Mouse (Mus musculus) midbrain, embryonic 12.5 days (tissue): ENCODE measurements around the gene Stk39. TPM values are rescaled to one million over a fixed set of nuclear protein-coding genes. Genes with fewer than 3 reads are reported as not detected.

Experiments used
- ATAC-seq: fragments of 200-750 bp; cut with Nextera tagmentation; 2 replicates; pipeline ENCODE4 v1.8.0; 2017; ENCODE audit warnings: low read depth, moderate TSS enrichment, moderate library complexity; ENCODE audit not compliant: low FRiP score
- H3K27ac ChIP-seq: fragments of 300-500 bp; sonication (generic); replicated peaks from 2 replicates; pipeline ENCODE4 v1.5.1; 2016; ENCODE audit warnings: mild to moderate bottlenecking
- H3K27me3 ChIP-seq: fragments of 300-500 bp; sonication (generic); 2 replicates; pipeline ENCODE4 v1.6.1; 2016; ENCODE audit warnings: mild to moderate bottlenecking
- H3K36me3 ChIP-seq: fragments of 300-500 bp; sonication (generic); 2 replicates; pipeline ENCODE4 v1.6.1; 2016
- H3K4me1 ChIP-seq: fragments of 300-500 bp; sonication (generic); 2 replicates; pipeline ENCODE4 v1.6.1; 2016
- H3K4me2 ChIP-seq: fragments of 300-500 bp; sonication (generic); replicated peaks from 2 replicates; pipeline ENCODE4 v1.6.1; 2016; ENCODE audit warnings: mild to moderate bottlenecking, moderate library complexity
- H3K4me3 ChIP-seq: fragments of 300-500 bp; sonication (generic); 2 replicates; pipeline ENCODE4 v1.5.1; 2016; ENCODE audit warnings: mild to moderate bottlenecking
- H3K9ac ChIP-seq: fragments of 300-500 bp; sonication (generic); replicated peaks from 2 replicates; pipeline ENCODE4 v1.6.1; 2016; ENCODE audit warnings: mild to moderate bottlenecking, moderate library complexity
- H3K9me3 ChIP-seq: fragments of 300-500 bp; sonication (generic); 2 replicates; pipeline ENCODE4 v1.6.1; 2016; ENCODE audit warnings: mild to moderate bottlenecking
- WGBS: fragments of 180-500 bp; shearing (Covaris S2); methylation state at CpG from one replicate; pipeline ENCODE4 v1.1.7; 2016; 5-methylcytosine and 5-hydroxymethylcytosine counted together
- polyA plus RNA-seq: library from polyadenylated mRNA; unstranded; fragments of >200 nt; fragmentation: Nextera tagmentation; extraction: Ambion mirVana; gene quantifications from 2 replicates; pipeline ENCODE4 v1.2.1, GENCODE M21; 2016

The Stk39 gene
- polyA plus RNA-seq, 1 experiment from 2014 or later: 52.5 TPM

DNA sequence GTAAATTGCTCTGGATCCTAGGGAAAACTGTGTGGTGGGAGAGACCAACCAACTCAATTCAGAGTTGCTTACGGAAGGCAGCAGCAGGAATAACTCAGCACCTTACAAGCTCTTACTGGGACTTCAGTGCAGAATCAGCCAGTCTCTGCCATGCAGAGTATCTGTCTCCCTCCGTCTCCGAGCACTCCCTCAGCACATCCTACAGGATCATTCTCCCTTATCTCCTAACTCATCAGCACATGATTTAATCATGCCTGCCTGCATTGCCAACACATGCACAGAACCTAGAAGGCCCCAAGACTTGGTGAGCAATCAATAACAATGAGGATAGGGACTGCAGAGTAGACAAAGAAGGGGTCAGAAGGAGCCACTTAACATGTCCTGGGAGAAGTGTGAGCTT lies 2.6 kb downstream of the Stk39 start:
- peak overlapping the region; percentile 27 for H3K4me2 ChIP-seq
- H3K9me3 ChIP-seq: no peaks in the 10 kb centered on the region
- H3K4me1 ChIP-seq: peaks cover 34% of the 10 kb centered on the region
- ATAC-seq: no peak
- 66% methylated on average over 3 of the region's 3 CpGs for WGBS
- H3K27me3 ChIP-seq: no peaks in the 10 kb centered on the region
- H3K4me3 ChIP-seq: 0 out of 2 replicates have a peak overlapping the region, but pooled peaks have one; percentile 4
- H3K36me3 ChIP-seq: no peaks in the 10 kb centered on the region
- no peak overlapping the region for H3K27ac ChIP-seq
- no peak overlapping the region for H3K9ac ChIP-seq

DNA sequence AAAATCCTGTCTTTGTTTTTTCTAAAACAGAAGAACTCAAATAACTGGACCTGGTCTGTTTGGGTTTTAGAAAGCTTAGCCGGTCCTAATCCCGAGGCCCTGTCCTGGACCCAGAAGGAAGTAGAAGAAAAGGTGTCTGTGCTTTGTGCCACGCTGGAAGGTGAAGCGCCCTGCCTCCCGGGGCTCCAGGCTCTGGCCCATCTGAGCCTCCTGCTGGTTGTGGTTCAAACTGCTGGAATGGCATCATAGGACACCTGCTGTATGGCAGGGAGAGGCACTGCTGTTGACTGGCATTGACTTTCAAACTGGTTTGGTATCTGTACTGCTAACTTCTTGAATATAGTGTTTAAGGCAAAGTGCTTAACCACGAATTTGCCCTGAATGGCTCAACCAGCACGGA lies 3.4 kb downstream of the Stk39 start:
- Histone ChIP-seq H3K9me3 (no peaks in the 10 kb centered on the region), H3K27me3 (no peaks in the 10 kb centered on the region), H3K4me3 (no peak overlapping the region), H3K4me1 (peaks cover 34% of the 10 kb centered on the region), H3K9ac (no peak overlapping the region), H3K4me2 (peak overlapping the region; percentile 27; the same call in 1 of the 2 replicates), H3K36me3 (no peaks in the 10 kb centered on the region), H3K27ac (no peak overlapping the region)
- WGBS: 45% methylated on average over 7 of the region's 7 CpGs
- no peak for ATAC-seq

DNA sequence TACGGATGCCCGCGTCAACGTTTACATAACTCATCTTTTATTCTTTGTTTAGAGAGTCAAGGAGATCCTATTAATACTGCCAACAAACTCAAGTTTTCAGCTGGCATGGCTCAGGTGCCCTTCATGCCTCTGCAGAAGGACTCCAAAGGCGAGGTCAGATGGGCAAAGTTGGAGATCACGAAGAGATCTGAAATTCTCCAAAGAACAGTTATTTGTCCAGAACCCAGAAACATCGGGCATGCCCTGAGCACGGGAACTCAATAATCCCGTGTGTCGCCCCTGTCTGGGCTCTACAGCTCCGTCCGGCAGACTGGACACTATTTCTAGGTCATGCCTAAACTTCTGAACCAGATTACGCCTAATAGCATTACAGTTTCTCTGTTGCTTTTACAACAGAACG lies 3.8 kb downstream of the Stk39 start:
- Histone ChIP-seq H3K27ac (no peak overlapping the region), H3K4me2 (0 out of 2 replicates have a peak overlapping the region, but pooled peaks have one; percentile 27), H3K9ac (no peak overlapping the region), H3K4me1 (peaks cover 37% of the 10 kb centered on the region), H3K36me3 (no peaks in the 10 kb centered on the region), H3K9me3 (no peaks in the 10 kb centered on the region), H3K4me3 (no peak overlapping the region), H3K27me3 (no peaks in the 10 kb centered on the region)
- ATAC-seq: no peak
- 83% methylated on average over 14 of the region's 14 CpGs for WGBS

DNA sequence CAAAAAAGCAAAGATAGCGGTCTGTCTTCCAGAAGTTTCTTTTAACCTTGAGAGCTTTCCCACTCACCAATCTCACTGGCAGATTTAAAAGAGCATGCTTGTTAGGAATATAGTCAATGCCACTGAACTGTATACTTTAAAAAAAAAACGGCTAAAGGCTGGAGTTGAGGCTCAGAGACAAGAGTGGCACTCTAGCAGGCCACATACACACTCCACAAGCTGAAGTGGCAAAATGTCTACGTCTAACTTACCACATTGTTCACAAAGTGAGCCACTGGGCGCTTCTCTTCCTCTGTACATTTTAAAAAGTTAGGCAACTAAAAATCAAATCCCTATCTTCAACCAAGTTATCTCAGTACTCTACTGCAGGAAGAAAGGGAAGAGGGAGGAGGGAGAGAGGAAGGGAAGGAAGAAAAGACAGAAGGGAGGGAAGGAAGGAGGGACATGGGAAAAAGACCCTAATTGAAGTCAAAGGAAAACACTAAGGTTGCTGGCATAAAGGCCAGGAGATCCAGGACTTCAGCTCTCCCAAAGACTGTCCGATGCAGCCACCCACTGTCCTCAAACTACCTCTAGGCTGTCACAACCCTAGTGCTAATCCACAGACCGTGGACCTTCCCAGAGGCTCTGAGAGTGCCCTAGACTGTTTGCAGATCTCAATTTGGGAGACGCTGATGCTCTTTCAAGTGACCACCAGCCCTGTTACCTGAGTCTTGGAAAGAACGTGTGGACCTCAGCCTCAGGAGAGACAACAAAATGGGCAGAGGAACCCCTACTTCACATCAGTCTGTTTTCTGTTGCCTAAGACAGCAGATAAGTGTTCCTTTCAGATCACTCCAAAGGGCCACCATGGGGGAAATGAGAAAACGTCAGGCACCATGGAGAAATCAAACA lies 4.7 kb downstream of the Stk39 start:
- H3K36me3 ChIP-seq: 0 out of 2 replicates have a peak, but pooled peaks cover 4% of the 10 kb centered on the region
- no peak overlapping the region for H3K27ac ChIP-seq
- peaks cover 32% of the 10 kb centered on the region for H3K4me1 ChIP-seq
- 82% methylated on average over 9 of the region's 9 CpGs for WGBS
- no peak overlapping the region for H3K4me3 ChIP-seq
- H3K9ac ChIP-seq: no peak overlapping the region
- no peak overlapping the region for H3K4me2 ChIP-seq
- no peak for ATAC-seq
- no peaks in the 10 kb centered on the region for H3K9me3 ChIP-seq
- no peaks in the 10 kb centered on the region for H3K27me3 ChIP-seq

DNA sequence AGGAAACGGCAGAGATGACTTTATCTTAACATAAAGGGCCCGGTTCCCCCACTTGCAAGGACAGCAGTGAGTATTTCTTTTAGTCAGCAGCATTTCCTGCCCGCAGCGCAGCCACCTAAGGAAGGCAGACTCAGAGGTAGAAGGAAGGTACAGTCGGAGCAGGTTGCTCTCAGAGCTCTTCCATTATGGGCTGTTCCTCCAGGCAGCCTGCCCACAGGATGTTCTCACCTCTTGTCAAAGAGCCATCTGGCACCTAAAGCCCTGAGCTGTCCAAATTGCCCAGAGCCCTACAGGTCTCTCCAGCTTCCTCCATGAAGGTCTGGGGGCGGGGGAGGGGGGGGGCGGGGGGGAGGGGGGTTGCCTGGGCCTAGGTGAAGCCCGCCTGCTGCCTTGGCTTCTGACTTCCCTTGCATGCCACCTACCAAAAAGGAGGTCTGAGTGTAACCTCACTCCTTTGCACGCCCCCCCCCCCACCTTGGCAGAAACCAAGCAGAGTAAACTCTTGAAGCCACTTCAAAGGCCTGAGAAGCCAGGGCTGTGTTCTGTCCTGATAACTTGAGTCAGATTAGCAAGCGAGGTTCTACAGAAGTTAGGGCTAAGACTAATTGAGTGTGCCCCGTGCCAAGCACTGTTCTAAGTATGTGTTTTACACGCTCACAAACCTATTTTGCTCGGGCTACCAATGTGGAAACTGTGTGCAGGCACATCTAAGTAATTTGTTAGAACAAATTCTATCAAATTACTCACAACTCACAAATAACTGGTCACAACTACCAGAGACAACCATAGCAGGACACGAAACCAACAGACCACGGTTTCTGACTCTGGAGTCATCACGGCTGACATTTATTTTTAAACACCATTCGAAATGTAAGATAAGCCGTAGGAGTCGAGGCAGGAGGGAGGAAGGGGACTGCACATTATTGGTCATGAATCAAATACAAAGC lies 5.7 kb downstream of the Stk39 start:
- ATAC-seq: no peak
- no peaks in the 10 kb centered on the region for H3K9me3 ChIP-seq
- WGBS: 85% methylated on average over 17 of the region's 19 CpGs
- no peak overlapping the region for H3K9ac ChIP-seq
- peaks cover 32% of the 10 kb centered on the region for H3K4me1 ChIP-seq
- H3K27ac ChIP-seq: no peak overlapping the region
- H3K4me2 ChIP-seq: no peak overlapping the region
- H3K27me3 ChIP-seq: no peaks in the 10 kb centered on the region
- no peak overlapping the region for H3K4me3 ChIP-seq
- H3K36me3 ChIP-seq: peaks cover 5% of the 10 kb centered on the region; the same call in 1 of the 2 replicates

DNA sequence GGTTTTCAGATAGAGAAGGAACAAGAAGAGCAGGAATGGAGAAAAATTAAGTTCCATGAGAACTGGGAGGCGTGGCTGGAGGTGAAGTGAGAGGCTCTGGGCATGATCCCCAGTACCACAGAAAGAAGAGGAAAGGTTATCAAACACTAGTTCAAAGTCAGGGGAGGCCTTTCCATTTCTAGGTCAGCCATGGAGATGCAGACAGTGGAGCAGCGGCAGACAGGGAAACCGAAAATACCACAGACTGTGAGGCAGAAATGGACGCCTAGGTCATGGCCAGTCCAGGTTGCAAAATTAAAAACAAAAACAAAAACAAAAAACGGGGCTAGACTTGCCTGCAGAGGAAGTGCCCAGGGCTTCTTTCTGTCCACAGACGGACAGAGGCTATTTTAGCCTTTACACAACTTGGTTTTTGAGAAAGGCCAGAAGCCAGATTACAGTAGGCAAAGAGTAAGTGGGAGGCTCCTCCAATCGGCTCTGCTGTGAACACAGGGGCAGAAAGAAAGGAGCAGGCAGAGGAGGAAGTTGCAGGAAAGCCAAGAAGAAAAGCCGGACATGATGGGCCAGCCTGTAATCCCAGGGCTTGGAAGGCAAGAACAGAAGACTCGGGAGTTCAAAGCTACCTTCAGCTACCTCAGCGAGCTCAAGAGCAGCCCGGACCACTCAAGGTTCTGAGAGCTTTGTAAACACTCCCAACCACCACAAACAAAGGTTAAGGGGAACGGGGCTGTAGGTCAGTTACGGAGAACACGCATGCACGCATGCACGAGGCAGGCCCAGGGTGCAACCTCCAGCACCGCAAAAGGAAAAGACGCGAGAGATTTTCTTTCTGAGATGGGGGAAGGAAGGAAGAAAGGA lies 6.6 kb downstream of the Stk39 start:
- no peak for ATAC-seq
- Histone ChIP-seq H3K4me3 (no peak overlapping the region), H3K27me3 (no peaks in the 10 kb centered on the region), H3K4me1 (peaks cover 28% of the 10 kb centered on the region), H3K9me3 (no peaks in the 10 kb centered on the region), H3K36me3 (peaks cover 5% of the 10 kb centered on the region; the same call in 1 of the 2 replicates), H3K27ac (no peak overlapping the region), H3K4me2 (no peak overlapping the region), H3K9ac (no peak overlapping the region)
- WGBS: 81% methylated on average over 19 of the region's 19 CpGs

DNA sequence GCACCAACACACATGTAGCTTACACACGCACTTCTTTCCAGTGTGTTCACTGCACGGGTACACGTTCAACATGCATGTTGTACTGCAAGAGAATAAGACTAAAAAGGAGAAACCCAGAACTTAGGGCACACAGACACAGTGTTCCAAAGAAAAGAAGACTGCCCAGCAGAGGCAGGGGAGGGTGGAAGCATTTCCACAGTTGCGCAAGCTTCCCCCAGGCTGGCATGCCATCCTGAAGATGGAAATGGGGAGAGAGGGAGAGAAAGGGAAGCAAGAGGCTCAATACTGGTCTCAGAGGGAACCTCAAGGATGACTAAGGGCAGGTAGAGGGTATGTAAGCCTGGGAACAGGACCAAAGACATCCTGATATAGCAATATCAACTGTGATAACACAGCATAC lies 7.6 kb downstream of the Stk39 start:
- Histone ChIP-seq H3K9ac (no peak overlapping the region), H3K36me3 (peaks cover 5% of the 10 kb centered on the region; the same call in 1 of the 2 replicates), H3K4me1 (peaks cover 20% of the 10 kb centered on the region), H3K27me3 (no peaks in the 10 kb centered on the region), H3K4me2 (no peak overlapping the region), H3K27ac (no peak overlapping the region), H3K9me3 (no peaks in the 10 kb centered on the region), H3K4me3 (no peak overlapping the region)
- ATAC-seq: no peak
- WGBS: 93% methylated on average over 4 of the region's 4 CpGs

DNA sequence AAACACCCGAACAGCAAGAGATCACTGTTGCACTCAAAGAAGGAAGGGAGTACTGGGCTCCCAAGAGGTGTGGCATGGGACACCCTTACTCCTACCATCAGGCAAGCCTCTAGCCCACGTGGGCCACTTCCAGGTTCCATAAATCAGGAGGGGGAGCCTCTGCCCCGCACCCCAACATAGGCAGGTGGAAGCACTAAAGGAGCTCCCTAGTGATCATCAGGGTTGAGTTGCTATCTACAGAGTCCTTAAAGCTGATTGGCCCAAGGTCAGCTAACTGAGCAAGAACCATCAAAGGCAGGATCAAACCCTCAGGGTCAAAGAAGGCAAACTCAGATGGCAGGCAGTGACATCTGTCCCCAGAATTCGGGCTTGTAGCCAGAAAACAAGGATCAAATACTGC lies 8.3 kb downstream of the Stk39 start:
- peaks cover 16% of the 10 kb centered on the region for H3K4me1 ChIP-seq
- H3K36me3 ChIP-seq: peaks cover 10% of the 10 kb centered on the region; the same call in 1 of the 2 replicates
- no peak overlapping the region for H3K4me3 ChIP-seq
- H3K4me2 ChIP-seq: no peak overlapping the region
- no peaks in the 10 kb centered on the region for H3K9me3 ChIP-seq
- no peak overlapping the region for H3K27ac ChIP-seq
- WGBS: 83% methylated on average over 4 of the region's 4 CpGs
- ATAC-seq: no peak
- no peaks in the 10 kb centered on the region for H3K27me3 ChIP-seq
- H3K9ac ChIP-seq: no peak overlapping the region

DNA sequence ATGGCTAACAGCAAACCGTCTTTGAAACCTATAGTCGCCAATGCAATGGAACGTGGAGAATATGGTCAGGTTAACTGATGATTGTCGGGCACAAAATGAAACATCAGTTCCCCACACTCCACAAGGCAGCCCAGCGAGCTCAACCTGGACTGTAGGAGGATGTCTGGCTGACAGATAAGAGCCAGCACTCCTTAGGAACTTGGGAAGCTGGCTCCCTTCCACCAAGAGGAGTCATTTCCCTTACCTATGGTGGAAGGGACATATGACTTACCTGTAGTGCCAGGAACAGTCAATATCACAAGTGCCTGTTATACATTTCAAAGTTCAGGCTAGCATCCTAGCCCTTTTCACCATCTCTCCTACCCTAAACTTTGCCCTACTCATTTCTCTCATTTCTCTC lies 14.0 kb downstream of the Stk39 start:
- Histone ChIP-seq H3K4me1 (no peaks in the 10 kb centered on the region), H3K9me3 (no peaks in the 10 kb centered on the region), H3K4me2 (no peak overlapping the region), H3K27me3 (no peaks in the 10 kb centered on the region), H3K27ac (no peak overlapping the region), H3K9ac (no peak overlapping the region), H3K36me3 (peaks cover 10% of the 10 kb centered on the region; the same call in 1 of the 2 replicates), H3K4me3 (no peak overlapping the region)
- WGBS: 90% methylated on average over 5 of the region's 5 CpGs
- no peak for ATAC-seq

DNA sequence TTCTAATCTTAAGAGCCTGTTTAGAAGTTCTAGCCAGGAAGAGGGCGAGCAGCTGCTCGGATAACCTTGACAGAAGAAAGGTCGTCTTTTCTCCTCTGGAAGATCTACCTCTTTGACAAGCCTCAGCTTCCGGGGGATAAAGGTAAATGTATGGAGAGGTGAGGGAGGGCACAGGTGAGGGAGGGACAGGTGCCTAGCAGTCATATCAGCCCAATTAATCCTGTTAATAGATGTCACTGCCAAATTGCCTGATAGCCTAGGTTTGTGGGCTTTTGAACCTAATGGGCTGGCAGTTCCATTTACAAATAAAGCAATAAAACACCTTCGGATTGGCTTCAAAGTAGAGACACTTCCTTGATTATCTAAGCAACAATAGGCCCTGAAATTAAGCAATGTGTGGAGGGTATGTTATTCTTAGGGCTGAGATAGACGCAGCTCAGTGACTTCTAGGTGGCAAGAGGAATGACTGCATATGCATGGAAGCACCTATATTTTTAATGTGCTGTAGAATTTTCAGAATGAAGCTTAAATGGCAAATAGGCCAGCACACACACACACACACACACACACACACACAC lies 14.5 kb downstream of the Stk39 start:
- Histone ChIP-seq H3K9me3 (no peaks in the 10 kb centered on the region), H3K9ac (no peak overlapping the region), H3K4me3 (no peak overlapping the region), H3K4me1 (no peaks in the 10 kb centered on the region), H3K4me2 (no peak overlapping the region), H3K36me3 (peaks cover 8% of the 10 kb centered on the region; the same call in 1 of the 2 replicates), H3K27me3 (no peaks in the 10 kb centered on the region), H3K27ac (no peak overlapping the region)
- WGBS: 87% methylated on average over 6 of the region's 6 CpGs
- no peak for ATAC-seq

DNA sequence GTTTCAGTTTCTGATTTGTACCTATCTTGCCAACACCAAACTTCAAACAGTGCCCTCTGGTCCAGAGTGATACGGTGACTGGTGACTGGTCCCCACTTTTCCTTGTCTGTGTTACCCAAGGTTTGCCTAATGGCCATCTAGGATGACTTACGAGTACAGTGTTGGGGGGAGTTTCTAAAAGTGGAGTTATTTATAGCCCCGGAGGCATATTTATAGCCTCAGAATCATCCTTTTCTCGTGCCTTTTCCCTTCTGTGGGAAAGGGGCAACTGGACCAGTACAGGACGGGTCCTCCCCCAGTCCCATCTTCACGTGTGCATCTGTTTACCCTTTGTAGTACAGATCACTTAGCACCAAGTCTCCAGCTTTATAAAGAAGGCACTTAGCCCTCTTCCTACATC lies 15.2 kb downstream of the Stk39 start:
- H3K9me3 ChIP-seq: no peaks in the 10 kb centered on the region
- no peaks in the 10 kb centered on the region for H3K27me3 ChIP-seq
- ATAC-seq: no peak
- no peak overlapping the region for H3K9ac ChIP-seq
- H3K27ac ChIP-seq: no peak overlapping the region
- no peaks in the 10 kb centered on the region for H3K4me1 ChIP-seq
- WGBS: 86% methylated on average over 6 of the region's 6 CpGs
- no peak overlapping the region for H3K4me2 ChIP-seq
- H3K36me3 ChIP-seq: peaks cover 5% of the 10 kb centered on the region; the same call in 1 of the 2 replicates
- H3K4me3 ChIP-seq: no peak overlapping the region
